Mouse (Mus musculus) heart, adult 2 months (tissue): ENCODE measurements around the gene Utp14a. TPM values are rescaled to one million over a fixed set of nuclear protein-coding genes. Genes with fewer than 3 reads are reported as not detected.
A peak's percentile ranks its signal among the peaks of the same experiment; 100 is the strongest.

Source experiments
- DNase-seq, 2 experiments: peaks; one replicate each; pipeline ENCODE4 v3.0.0; 2021
- H3K27ac ChIP-seq: fragments of 200-600 bp; 2 replicates; pipeline ENCODE4 v1.8.1; 2022
- H3K27me3 ChIP-seq: fragments of 200-500 bp; 2 replicates; pipeline ENCODE4 v1.6.1; 2012; ENCODE audit warnings: mild to moderate bottlenecking, low read length, inconsistent platforms, mixed read lengths; ENCODE audit not compliant: control insufficient read depth, insufficient read depth
- H3K36me3 ChIP-seq: fragments of 200-500 bp; 2 replicates; pipeline ENCODE4 v1.6.1; 2012; ENCODE audit warnings: low read length, inconsistent platforms; ENCODE audit not compliant: control insufficient read depth, insufficient read depth
- H3K4me1 ChIP-seq: fragments of 200-500 bp; 2 replicates; pipeline ENCODE4 v1.6.1; 2011; ENCODE audit warnings: low read length; ENCODE audit not compliant: control insufficient read depth, insufficient read depth
- H3K4me3 ChIP-seq: fragments of 200-600 bp; 2 replicates; pipeline ENCODE4 v1.8.1; 2022
- H3K79me2 ChIP-seq: fragments of 200-500 bp; replicated peaks from 2 replicates; pipeline ENCODE4 v1.6.1; 2012; ENCODE audit warnings: mild to moderate bottlenecking, inconsistent platforms, low read length, moderate library complexity, mixed read lengths; ENCODE audit not compliant: control insufficient read depth, insufficient read depth
- H3K9ac ChIP-seq: fragments of 200-500 bp; 2 replicates; pipeline ENCODE4 v1.6.1; 2012; ENCODE audit warnings: low read depth, mild to moderate bottlenecking, control low read depth, inconsistent platforms, low read length, mixed read lengths
- CTCF ChIP-seq: fragments of 200-600 bp; IDR thresholded peaks from 2 replicates; pipeline ENCODE4 v1.8.1; 2022; ENCODE audit warnings: antibody characterized with exemption, mild to moderate bottlenecking, moderate library complexity
- EP300 ChIP-seq: fragments of 200-500 bp; IDR thresholded peaks from 2 replicates; pipeline ENCODE4 v1.6.1; 2011; ENCODE audit warnings: low read depth, low read length, control low read depth; ENCODE audit not compliant: insufficient read depth
- POLR2A ChIP-seq: fragments of 200-500 bp; IDR thresholded peaks from 2 replicates; pipeline ENCODE4 v1.6.1; 2011; ENCODE audit warnings: mild to moderate bottlenecking, low read depth, low read length, control low read depth; ENCODE audit not compliant: insufficient read depth
- WGBS: fragments of 180-500 bp; shearing (Covaris S2); methylation state at CpG from one replicate; pipeline ENCODE4 v1.1.7; 2018; 5-methylcytosine and 5-hydroxymethylcytosine counted together
- intact Hi-C: fragments of 180-260 bp; cut with DNase I; formaldehyde crosslinking; loops from one replicate; pipeline ENCODE4 v1.15.1; 2025
- polyA plus RNA-seq: library from polyadenylated mRNA; depleted of rRNA; stranded (reverse); fragments of >200 nt; gene quantifications from 2 replicates; pipeline ENCODE4 v1.2.3, GENCODE M21; 2012
- total RNA-seq, 2 experiments: library from RNA; stranded (reverse); gene quantifications; 2 replicates each; pipeline ENCODE4 v1.2.3; 2021

Gene Utp14a
- total and polyA plus RNA-seq, 3 experiments = 2.5 to 18.1 (median 14.0) TPM

GRCm38 (mm10) chrX:48274634-48275033 is 18.0 kb downstream of the Utp14a start:
- Histone ChIP-seq H3K9ac (no peak overlapping the region), H3K4me1 (no peaks in the 10 kb centered on the region), H3K4me3 (no peak overlapping the region), H3K27ac (no peak overlapping the region), H3K79me2 (no peaks in the 10 kb centered on the region), H3K36me3 (no peaks in the 10 kb centered on the region), H3K27me3 (no peaks in the 10 kb centered on the region)
- TF ChIP-seq EP300 = no peak
- TF ChIP-seq CTCF = no peak
- TF ChIP-seq POLR2A = no peak
- no peak for DNase-seq
- 79% methylated on average over 10 of the region's 10 CpGs for WGBS
- intact Hi-C loops = no loop called here

GRCm38 (mm10) chrX:48278103-48278502 is 21.4 kb downstream of the Utp14a start:
- H3K79me2 ChIP-seq = no peaks in the 10 kb centered on the region
- peak in 1 of 2 experiments; percentile 2 for DNase-seq
- no peaks in the 10 kb centered on the region for H3K4me1 ChIP-seq
- intact Hi-C loops = loop anchor here (1.0 kb wide), 1 partner anchor 105 kb away; no protein-coding TSS in a partner anchor
- no peaks in the 10 kb centered on the region for H3K36me3 ChIP-seq
- TF ChIP-seq EP300 (no peak), CTCF (peak; percentile 81)
- H3K27me3 ChIP-seq = no peaks in the 10 kb centered on the region
- WGBS = 41% methylated on average over 3 of the region's 3 CpGs
- no peak overlapping the region for H3K27ac ChIP-seq
- H3K4me3 ChIP-seq = no peak overlapping the region
- H3K9ac ChIP-seq = no peak overlapping the region

- Histone ChIP-seq H3K4me3 (peak overlapping the region; percentile 53), H3K9ac (peak overlapping the region; percentile 82), H3K36me3 (no peaks in the 10 kb centered on the region), H3K4me1 (no peaks in the 10 kb centered on the region), H3K27me3 (no peaks in the 10 kb centered on the region), H3K27ac (peak overlapping the region; percentile 91), H3K79me2 (no peaks in the 10 kb centered on the region)
- TF ChIP-seq POLR2A = no peak
- no peak for TF ChIP-seq CTCF
- TF ChIP-seq EP300 = no peak
- WGBS = 16% methylated on average over 36 of the region's 37 CpGs
- peak in 1 of 2 experiments; percentile 88 for DNase-seq
- intact Hi-C loops = loop anchor here (2.0 to 10.0 kb wide), 3 partner anchors 30 to 250 kb away; no protein-coding TSS in a partner anchor
Measured at GRCm38 (mm10) chrX:48284386-48285005, 27.8 kb downstream of the Utp14a start.

GRCm38 (mm10) chrX:48285006-48285650 is 28.5 kb downstream of the Utp14a start:
- WGBS = 12% methylated on average over 30 of the region's 42 CpGs
- Histone ChIP-seq H3K27ac (peak overlapping the region; percentile 91), H3K4me1 (no peaks in the 10 kb centered on the region), H3K27me3 (no peaks in the 10 kb centered on the region), H3K36me3 (no peaks in the 10 kb centered on the region), H3K4me3 (peak overlapping the region; percentile 53), H3K9ac (peak overlapping the region; percentile 59), H3K79me2 (no peaks in the 10 kb centered on the region)
- intact Hi-C loops = loop anchor here (2.0 to 10.0 kb wide), 2 partner anchors 30 to 250 kb away; no protein-coding TSS in a partner anchor
- TF ChIP-seq POLR2A (peak; percentile 66), CTCF (no peak)
- DNase-seq = peak; percentile 80 to 82

GRCm38 (mm10) chrX:48285651-48286021 is 29.0 kb downstream of the Utp14a start:
- DNase-seq = peak; percentile 72 to 77
- no peaks in the 10 kb centered on the region for H3K27me3 ChIP-seq
- H3K4me1 ChIP-seq = no peaks in the 10 kb centered on the region
- H3K9ac ChIP-seq = peak overlapping the region; percentile 52
- intact Hi-C loops = loop anchor here (2.0 to 10.0 kb wide), 4 partner anchors 29 to 249 kb away; partner anchors contain the start of genes Bcorl1 and Utp14a
- H3K27ac ChIP-seq = peak overlapping the region; percentile 72
- no peaks in the 10 kb centered on the region for H3K36me3 ChIP-seq
- no peak for TF ChIP-seq CTCF
- peak; percentile 52; the same call in 1 of the 2 replicates for TF ChIP-seq POLR2A
- peak overlapping the region; percentile 53 for H3K4me3 ChIP-seq
- 19% methylated on average over 25 of the region's 34 CpGs for WGBS
- H3K79me2 ChIP-seq = no peaks in the 10 kb centered on the region

- no peaks in the 10 kb centered on the region for H3K79me2 ChIP-seq
- no peak overlapping the region for H3K9ac ChIP-seq
- no peak overlapping the region for H3K27ac ChIP-seq
- no peaks in the 10 kb centered on the region for H3K4me1 ChIP-seq
- H3K4me3 ChIP-seq = no peak overlapping the region
- WGBS = 73% methylated on average over 6 of the region's 6 CpGs
- no peak for DNase-seq
- intact Hi-C loops = loop anchor here (2.0 to 10.0 kb wide), 3 partner anchors 30 to 248 kb away; partner anchors contain the start of genes Bcorl1 and Utp14a
- no peaks in the 10 kb centered on the region for H3K27me3 ChIP-seq
- no peak for TF ChIP-seq EP300
- no peak for TF ChIP-seq POLR2A
- no peak for TF ChIP-seq CTCF
- H3K36me3 ChIP-seq = no peaks in the 10 kb centered on the region
Measured at GRCm38 (mm10) chrX:48286488-48286887, 29.8 kb downstream of the Utp14a start.
